Mouse (Mus musculus): ENCODE data around the gene Hsd3b5. TPM values are rescaled to one million over a fixed set of nuclear protein-coding genes. Genes with fewer than 3 reads are reported as not detected.
"Not testable (repeated sequence)": the region's sequence is repeated elsewhere in the genome, so short reads cannot be mapped to it uniquely, and the experiment has no call there.

Hsd3b5 gene
- total RNA-seq (2015) = not detected in 2 replicates
- not detected in 2 replicates for total RNA-seq (2017)

DNA sequence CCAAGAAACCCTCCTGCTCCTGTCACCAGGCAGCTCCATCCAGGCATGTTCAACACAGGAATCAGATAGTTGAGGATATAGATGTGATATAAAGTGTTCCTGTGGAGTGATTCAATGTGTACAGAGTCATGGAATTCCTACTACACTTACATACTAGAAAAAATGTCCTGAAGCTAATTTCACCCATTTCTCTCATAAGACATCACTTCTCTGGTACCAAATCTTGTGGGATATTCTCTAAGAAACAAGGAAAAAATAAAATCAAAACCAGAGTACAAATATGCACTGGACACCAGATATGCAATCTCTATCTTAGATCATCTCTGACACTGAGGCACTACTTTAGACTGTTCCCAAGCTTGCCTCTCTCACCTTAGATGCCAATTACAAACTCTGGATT lies at the start of gene Hsd3b5:
Gene Hsd3b5 (minus strand): TSS at position 101 of the 400 bp plus-strand sequence.
- no peak for ATAC-seq (ENCODE audit: poor library complexity, severe bottlenecking)

DNA sequence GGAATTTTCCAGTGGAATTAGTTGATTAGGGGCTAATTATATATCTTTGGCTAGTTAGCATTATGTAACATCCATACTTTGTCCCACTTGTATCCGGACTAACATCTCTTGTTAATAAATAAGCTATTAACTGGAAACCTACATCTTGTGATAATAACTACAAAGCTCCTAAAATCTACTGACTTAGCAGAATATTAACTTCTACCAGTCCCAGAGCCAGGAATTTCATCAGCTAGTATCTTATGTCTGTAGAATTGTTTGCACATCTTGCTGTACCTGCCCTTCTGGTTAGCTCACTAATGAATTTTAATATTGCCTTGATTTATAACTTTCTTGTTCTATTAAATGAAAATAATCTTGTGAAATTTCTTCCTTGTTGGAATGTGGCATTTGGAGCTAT lies 5.1 kb upstream of the Hsd3b5 start:
- no peak for ATAC-seq (ENCODE audit: poor library complexity, severe bottlenecking)

DNA sequence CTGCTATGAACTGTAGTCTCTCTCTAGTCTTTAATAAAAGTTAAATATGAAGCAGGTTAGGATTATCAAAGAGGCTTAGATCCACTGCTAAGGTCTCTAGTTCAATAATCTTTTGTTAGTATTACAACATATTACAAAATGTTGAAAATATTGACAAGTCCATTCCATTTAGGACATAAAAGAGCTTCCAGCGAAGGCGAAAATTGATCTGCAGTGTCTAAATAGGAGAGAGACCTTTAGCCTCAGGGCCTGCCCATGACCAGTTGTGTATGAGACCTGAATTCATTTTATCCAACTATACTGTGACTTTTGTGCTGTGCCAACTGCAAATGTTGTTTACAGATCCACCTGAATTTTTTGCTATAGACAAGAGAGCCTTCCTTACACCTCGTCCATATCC lies 419 bp downstream of the Hsd3b5 start:
- ATAC-seq (ENCODE audit: poor library complexity, severe bottlenecking) = no peak

DNA sequence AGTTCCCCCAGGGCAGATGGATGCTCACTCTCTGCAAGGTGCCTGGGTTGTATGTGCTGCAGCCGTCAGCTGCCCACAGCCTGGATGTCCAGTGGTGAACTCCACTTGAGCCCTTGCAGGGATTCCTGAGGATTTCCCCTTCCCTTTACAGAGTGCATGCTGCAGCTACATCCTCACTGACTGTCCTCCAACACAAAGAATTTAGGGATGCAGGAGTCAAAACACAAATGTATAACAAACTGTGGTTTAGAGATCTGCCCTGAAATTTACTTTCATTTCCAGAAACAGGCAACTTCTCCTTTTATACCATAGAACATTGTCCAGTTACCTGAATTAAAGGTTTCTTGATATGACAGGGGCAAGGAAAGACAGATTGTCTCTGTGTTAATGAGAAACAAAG lies 13.3 kb downstream of the Hsd3b5 start:
- peak; percentile 47 for ATAC-seq (ENCODE audit: poor library complexity, severe bottlenecking)

DNA sequence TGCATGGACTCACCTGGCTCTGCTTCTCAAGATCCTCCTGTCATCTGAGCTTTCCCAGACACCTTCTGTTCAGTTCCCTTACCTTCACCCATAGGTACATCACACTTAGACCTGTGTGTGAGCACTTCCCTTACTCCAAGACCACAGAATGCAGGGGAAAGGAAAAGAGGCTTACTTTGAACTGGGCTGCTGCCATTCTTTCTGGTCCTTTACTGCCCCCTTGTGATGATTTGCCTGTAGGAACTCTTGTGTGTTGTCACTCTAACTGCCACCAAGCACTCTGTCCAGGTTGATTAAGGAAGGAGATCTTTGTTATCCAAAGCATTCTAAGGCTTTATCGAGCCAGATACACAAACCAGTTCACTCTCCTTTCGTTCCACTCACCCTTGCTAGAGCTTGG lies 13.8 kb downstream of the Hsd3b5 start:
- peak; percentile 70 for ATAC-seq (ENCODE audit: poor library complexity, severe bottlenecking)

DNA sequence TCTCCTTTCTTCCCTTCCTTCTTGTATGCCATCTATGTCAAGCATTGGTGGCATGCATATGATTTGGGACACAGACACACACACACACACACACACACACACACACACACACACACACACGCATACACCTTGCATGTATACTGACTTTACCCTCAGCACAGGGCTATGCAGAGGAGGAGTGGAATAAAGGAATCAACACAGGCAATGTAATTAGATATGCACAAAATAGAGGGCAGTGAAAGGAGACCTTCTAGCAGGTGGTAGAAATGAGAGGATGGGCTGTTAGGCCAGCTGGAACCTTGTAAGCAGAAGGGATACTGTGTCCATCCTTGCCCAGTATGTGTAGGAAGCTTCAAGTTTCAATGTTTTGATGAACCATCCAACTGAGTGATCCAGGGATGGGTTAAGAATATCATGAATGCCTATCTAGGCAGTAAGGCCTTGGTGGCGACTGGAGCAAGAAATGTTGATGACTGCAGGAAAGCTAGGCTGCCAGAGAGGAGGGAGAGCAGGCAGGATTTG lies 15.6 kb downstream of the Hsd3b5 start:
- not testable (repeated sequence) for ATAC-seq (ENCODE audit: poor library complexity, severe bottlenecking)

DNA sequence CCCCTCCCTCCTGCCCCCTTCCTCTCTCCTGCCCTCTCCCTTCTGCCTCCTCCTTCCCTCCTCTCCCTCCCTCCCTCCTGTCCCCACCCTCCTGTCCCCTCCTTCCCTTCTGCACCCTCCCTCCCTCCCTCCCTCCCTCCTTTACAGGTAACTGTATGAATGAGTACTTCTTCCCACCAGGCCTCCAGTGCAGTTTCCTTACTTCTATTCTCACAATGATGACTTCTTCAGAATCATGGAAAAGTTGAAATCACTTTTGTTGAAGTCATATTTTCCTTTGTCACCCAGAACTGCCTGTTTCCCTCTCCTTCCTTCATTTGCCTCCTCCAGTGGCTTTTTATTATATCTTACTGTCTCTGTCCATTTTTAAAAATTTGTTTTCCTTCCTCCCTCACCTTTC lies 16.1 kb downstream of the Hsd3b5 start:
- no peak for ATAC-seq (ENCODE audit: poor library complexity, severe bottlenecking)

DNA sequence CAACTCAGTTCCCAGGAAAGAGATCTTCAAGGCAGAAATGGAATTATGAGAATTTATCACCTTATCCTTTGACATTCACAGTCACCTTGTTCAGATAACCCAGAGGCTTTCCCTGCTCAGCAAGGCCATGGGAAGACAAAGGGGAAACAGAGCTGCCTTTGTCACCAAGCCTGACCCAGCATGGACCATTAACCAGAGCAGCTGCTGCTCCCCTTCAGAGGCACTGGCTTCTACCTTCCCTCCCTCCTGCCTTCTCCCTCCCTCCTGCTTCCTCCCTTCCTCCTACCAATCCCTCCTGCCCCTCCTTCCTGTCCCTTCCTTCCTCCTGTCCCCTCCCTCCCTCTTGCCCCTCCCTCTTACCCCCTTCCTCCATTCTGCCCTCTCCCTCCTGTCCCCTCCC lies 16.5 kb downstream of the Hsd3b5 start:
- ATAC-seq (ENCODE audit: poor library complexity, severe bottlenecking) = not testable (repeated sequence)

DNA sequence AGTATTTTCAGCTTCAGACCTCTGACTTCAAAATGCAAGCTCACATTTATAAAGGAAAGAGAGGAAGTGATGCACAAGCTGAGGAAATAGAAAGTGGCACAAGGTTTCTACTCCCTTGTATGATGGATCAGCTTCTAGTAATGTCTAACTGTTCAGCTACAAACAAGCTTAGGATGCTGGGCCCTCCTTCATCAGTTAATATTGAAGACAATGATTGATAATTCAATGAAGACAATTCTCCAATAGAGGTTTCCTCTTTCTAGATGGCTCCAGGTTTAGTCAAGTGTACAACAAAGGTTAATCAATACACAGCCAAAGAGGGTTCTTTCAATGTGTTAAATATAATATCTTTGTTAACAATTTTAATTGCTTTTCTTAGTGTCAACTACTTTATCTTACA lies 41.3 kb downstream of the Hsd3b5 start, which contains the start of gene Gm10681:
Gene Gm10681 (minus strand): TSS at position 101 of the 400 bp plus-strand sequence.
- no peak for ATAC-seq (ENCODE audit: poor library complexity, severe bottlenecking)

DNA sequence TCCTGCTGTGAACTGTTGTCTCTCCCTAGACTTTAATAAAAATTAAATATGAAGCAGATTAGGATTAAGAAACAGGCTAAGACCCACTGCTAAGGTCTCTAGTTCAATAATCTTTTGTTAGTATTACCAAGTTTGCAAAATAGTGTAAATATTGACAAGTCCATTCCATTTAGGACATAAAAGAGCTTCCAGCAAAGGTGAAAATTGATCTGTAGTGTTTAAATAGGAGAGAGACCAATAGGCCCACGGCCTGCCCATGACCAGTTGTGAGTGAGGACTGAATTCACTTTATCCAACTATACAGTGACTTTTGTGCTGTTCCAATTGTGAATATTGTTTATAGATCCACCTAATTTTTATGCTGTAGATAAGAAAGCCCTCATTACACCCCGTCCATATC lies 42.3 kb downstream of the Hsd3b5 start:
- ATAC-seq (ENCODE audit: poor library complexity, severe bottlenecking) = no peak

DNA sequence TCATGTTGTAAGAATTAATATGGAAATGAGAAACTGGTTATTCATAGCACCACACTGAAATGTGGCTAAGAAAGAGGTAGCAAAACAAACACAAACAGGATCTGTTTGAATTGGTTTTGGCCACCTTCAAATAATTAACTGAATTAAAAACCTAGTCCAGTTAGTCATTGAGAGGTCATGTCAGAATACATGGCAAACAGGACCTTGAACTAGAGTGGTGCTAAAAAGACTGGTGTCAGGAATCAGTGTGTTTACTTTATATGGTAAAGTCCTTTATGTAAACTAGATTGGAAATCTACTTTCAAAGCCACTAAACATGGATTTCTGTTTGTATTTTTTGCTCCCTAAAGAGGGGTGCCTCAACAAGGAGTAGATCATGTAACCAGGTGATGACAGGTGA lies 47.4 kb downstream of the Hsd3b5 start:
- not testable (repeated sequence) for ATAC-seq (ENCODE audit: poor library complexity, severe bottlenecking)

DNA sequence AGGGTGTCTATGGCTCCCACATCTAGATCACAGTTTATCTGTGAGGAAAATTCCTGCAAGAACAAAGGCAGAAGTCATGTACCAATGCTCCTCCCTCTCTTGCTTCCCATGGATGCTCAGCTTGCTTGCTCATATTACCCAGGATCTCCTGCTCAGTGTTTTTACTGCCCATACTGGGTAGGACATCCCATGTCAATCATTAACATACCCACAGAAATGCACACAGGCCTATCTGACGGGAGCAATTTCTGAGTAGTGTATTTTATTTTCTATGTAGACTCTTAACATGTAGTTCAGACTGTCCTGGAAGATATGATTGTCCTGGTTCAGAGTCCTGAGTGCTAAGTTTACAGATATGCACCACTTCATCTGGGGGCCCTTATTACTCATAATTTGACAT lies 47.9 kb downstream of the Hsd3b5 start:
- not testable (repeated sequence) for ATAC-seq (ENCODE audit: poor library complexity, severe bottlenecking)

DNA sequence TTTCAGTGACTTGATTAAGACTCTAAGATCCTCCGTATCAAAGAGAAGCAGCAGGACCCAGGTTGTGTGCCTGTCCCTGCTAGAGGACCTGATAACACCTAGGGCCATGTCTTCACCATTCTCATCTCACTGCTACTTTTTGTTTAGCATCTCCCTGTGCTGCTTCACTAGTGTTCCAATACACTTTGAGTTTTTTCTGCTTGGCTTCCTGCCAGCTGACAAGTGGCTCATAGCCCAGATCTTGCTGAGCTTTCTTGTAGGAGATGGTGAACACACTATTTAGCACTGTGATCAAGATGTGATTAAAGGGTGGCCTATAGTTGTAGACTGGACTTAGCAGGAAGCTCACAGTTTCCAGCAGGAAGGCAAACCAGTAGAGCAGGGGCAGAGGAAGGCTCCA lies 49.0 kb downstream of the Hsd3b5 start:
- ATAC-seq (ENCODE audit: poor library complexity, severe bottlenecking) = not testable (repeated sequence)

Other genes starting within 250 kb of the Hsd3b5 start
- gene Zfp697, start 247.8 kb downstream of the Hsd3b5 start, total RNA-seq (2015) = 0.14 and 0.47 TPM in 2 replicates
- 0.53 TPM in 1 of 2 replicates, not detected in the other for gene Zfp697, start 247.8 kb downstream of the Hsd3b5 start, total RNA-seq (2017)
- gene Gm4450, start 173.1 kb downstream of the Hsd3b5 start, total RNA-seq (2015) = not detected in 2 replicates
- gene Gm4450, start 173.1 kb downstream of the Hsd3b5 start, total RNA-seq (2017) = not detected in 2 replicates
- gene Hsd3b4, start 119.7 kb downstream of the Hsd3b5 start, total RNA-seq (2015) = not detected in 2 replicates
- not detected in 2 replicates for gene Hsd3b4, start 119.7 kb downstream of the Hsd3b5 start, total RNA-seq (2017)
- gene Gm10681, start 41.4 kb downstream of the Hsd3b5 start, total RNA-seq (2015) = not detected in 2 replicates
- gene Gm10681, start 41.4 kb downstream of the Hsd3b5 start, total RNA-seq (2017) = not detected in 2 replicates
- gene Hsd3b2, start 94.3 kb upstream of the Hsd3b5 start, total RNA-seq (2015) = not detected in 2 replicates
- gene Hsd3b2, start 94.3 kb upstream of the Hsd3b5 start, total RNA-seq (2017) = not detected in 2 replicates
- not detected in 2 replicates for gene Hsd3b3, start 132.9 kb upstream of the Hsd3b5 start, total RNA-seq (2015)
- gene Hsd3b3, start 132.9 kb upstream of the Hsd3b5 start, total RNA-seq (2017) = not detected in 2 replicates
- gene Hsd3b6, start 184.2 kb upstream of the Hsd3b5 start, total RNA-seq (2015) = not detected in 2 replicates
- not detected in 2 replicates for gene Hsd3b6, start 184.2 kb upstream of the Hsd3b5 start, total RNA-seq (2017)
- gene Hsd3b1, start 229.5 kb upstream of the Hsd3b5 start, total RNA-seq (2015) = not detected in 2 replicates
- not detected in 2 replicates for gene Hsd3b1, start 229.5 kb upstream of the Hsd3b5 start, total RNA-seq (2017)

Data from megakaryocyte, adult 5-6 weeks (primary cell).